Mouse (Mus musculus) stomach, postnatal 0 days (tissue): ENCODE data around the gene Pttg1ip.

ENCODE experiments used
- CTCF ChIP-seq: IDR thresholded peaks from 2 replicates; pipeline ENCODE4 v1.5.1; 2016; ENCODE audit warnings: antibody characterized with exemption, low read depth, mild to moderate bottlenecking, moderate library complexity
- EP300 ChIP-seq: optimal IDR thresholded peaks from 2 replicates; pipeline ENCODE3; 2016; ENCODE audit warnings: antibody characterized with exemption

GRCm38 (mm10) chr10:77638956-77639355, 57.4 kb downstream of the Pttg1ip start:
- no peak for TF ChIP-seq CTCF
- TF ChIP-seq EP300 = no peak
